12 mouse cellular contexts compared by ENCODE assay signal in the genomic region with DNA sequence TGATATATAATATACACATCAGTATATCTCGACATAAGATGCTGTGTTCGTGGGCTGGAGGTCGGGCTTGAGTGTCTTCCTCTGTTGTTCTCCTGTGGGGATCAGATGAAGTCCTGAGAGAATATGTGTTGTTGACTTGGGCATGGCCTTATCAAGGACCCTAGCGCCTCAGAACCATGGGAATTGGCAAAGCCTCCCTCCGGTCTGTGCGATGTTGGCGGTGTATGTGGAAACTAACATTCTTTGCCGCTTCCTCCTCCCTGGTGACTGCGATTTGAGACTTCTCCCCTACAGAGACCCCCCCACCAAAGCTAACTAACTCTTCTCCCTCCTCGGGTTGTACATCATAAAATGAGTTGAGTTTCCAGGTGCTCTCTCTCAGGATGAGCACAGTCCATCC. TPM values are rescaled to one million over a fixed set of nuclear protein-coding genes. Genes with fewer than 3 reads are reported as not detected.
DNase-seq lines count a peak whose midpoint lies in the region; ATAC-seq and TF ChIP-seq lines count a peak whose summit lies in the region.
"Had no signal": no experiment of that assay in that cellular context is flagged by ENCODE, and none has a peak within 500 bp of the region (broad histone marks: within the 10 kb centered on the region; RNA-seq: fewer than 3 reads in every experiment).

No protein-coding gene starts in this region.

- H3K4me3 ChIP-seq in intestine, embryonic 14.5 days (ENCODE audit: low read depth, low read length), result no peak overlapping the region
- no peak overlapping the region for H3K4me3 ChIP-seq in intestine, postnatal 0 days (ENCODE audit: low read depth, low read length)
- H3K4me3 ChIP-seq in embryonic facial prominence, embryonic 10.5 days, result no peak overlapping the region
- H3K4me3 ChIP-seq in heart, embryonic 13.5 days, result no peak overlapping the region
- H3K4me3 ChIP-seq in liver, embryonic 14.5 days (ENCODE audit: insufficient read depth in 1 of 2, low read depth in 2 of 2, low read length in 2 of 2), result no peak overlapping the region
- H3K4me3 ChIP-seq: embryonic facial prominence, embryonic 15.5 days; left cerebral cortex, adult 2 months; megakaryocyte, embryonic 14.5 days had no signal

- DNase-seq in intestine, embryonic 14.5 days (ENCODE audit: low spot score), result no peak
- DNase-seq in embryonic facial prominence, embryonic 10.5 days (ENCODE audit: low spot score), result no peak
- no peak for DNase-seq in liver, embryonic 14.5 days (ENCODE audit: low read depth in 3 of 3, low spot score in 3 of 3)
- no peak for DNase-seq in kidney, adult 18-20 months
- DNase-seq in B cell, adult 2 months, result no peak
- DNase-seq: cerebellum, postnatal 25 days; kidney, adult 11 months had no signal

- no peaks in the 10 kb centered on the region for H3K9me3 ChIP-seq in intestine, embryonic 14.5 days (ENCODE audit: control insufficient read depth, low read length)
- no peaks in the 10 kb centered on the region for H3K9me3 ChIP-seq in intestine, postnatal 0 days (ENCODE audit: control insufficient read depth)
- no peaks in the 10 kb centered on the region for H3K9me3 ChIP-seq in embryonic facial prominence, embryonic 10.5 days
- H3K9me3 ChIP-seq in heart, embryonic 13.5 days, result no peaks in the 10 kb centered on the region
- no peaks in the 10 kb centered on the region for H3K9me3 ChIP-seq in liver, embryonic 14.5 days (ENCODE audit: control insufficient read depth, low read length)
- H3K9me3 ChIP-seq: embryonic facial prominence, embryonic 15.5 days; megakaryocyte, embryonic 14.5 days had no signal

- H3K27me3 ChIP-seq in intestine, embryonic 14.5 days (replicated peaks; ENCODE audit: control insufficient read depth, insufficient read depth, low read length), result no peaks in the 10 kb centered on the region
- no peaks in the 10 kb centered on the region for H3K27me3 ChIP-seq in intestine, postnatal 0 days (replicated peaks; ENCODE audit: control insufficient read depth, insufficient read depth, low read length)
- H3K27me3 ChIP-seq in embryonic facial prominence, embryonic 10.5 days (replicated peaks; ENCODE audit: low read depth, poor library complexity, severe bottlenecking), result peaks cover 28% of the 10 kb centered on the region
- H3K27me3 ChIP-seq in heart, embryonic 13.5 days (replicated peaks), result no peaks in the 10 kb centered on the region
- no peaks in the 10 kb centered on the region for H3K27me3 ChIP-seq in liver, embryonic 14.5 days (ENCODE audit: control insufficient read depth, insufficient read depth, low read length)
- H3K27me3 ChIP-seq: embryonic facial prominence, embryonic 15.5 days; megakaryocyte, embryonic 14.5 days had no signal

- H3K4me1 ChIP-seq in intestine, embryonic 14.5 days (replicated peaks; ENCODE audit: control insufficient read depth, insufficient read depth, low read length), result peaks cover 23% of the 10 kb centered on the region
- peaks cover 6% of the 10 kb centered on the region; the same call in 1 of the 2 replicates for H3K4me1 ChIP-seq in intestine, postnatal 0 days (replicated peaks; ENCODE audit: control insufficient read depth, insufficient read depth, low read length)
- H3K4me1 ChIP-seq in embryonic facial prominence, embryonic 10.5 days, result peaks cover 57% of the 10 kb centered on the region
- H3K4me1 ChIP-seq in heart, embryonic 13.5 days, result peaks cover 67% of the 10 kb centered on the region
- H3K4me1 ChIP-seq in liver, embryonic 14.5 days (replicated peaks; ENCODE audit: control insufficient read depth in 2 of 2, insufficient read depth in 2 of 2, low read length in 1 of 2), result peaks cover 58 to 65% of the 10 kb centered on the region in 2 experiments

- H3K27ac ChIP-seq in intestine, embryonic 14.5 days (ENCODE audit: low read depth), result 0 out of 2 replicates have a peak overlapping the region, but pooled peaks have one; percentile 1
- H3K27ac ChIP-seq in intestine, postnatal 0 days (ENCODE audit: low read depth, low read length), result no peak overlapping the region
- peak overlapping the region; percentile 59 for H3K27ac ChIP-seq in embryonic facial prominence, embryonic 10.5 days (replicated peaks)
- peak overlapping the region; percentile 76 for H3K27ac ChIP-seq in heart, embryonic 13.5 days (replicated peaks)
- peak overlapping the region; percentile 99 for H3K27ac ChIP-seq in liver, embryonic 14.5 days
- H3K27ac ChIP-seq: embryonic facial prominence, embryonic 15.5 days; left cerebral cortex, adult 2 months had no signal

- H3K4me2 ChIP-seq in intestine, embryonic 14.5 days (ENCODE audit: low read length), result no peak overlapping the region
- H3K4me2 ChIP-seq in intestine, postnatal 0 days (replicated peaks; ENCODE audit: low read depth), result no peak overlapping the region
- H3K4me2 ChIP-seq in heart, embryonic 13.5 days, result no peak overlapping the region
- peak overlapping the region; percentile 52 for H3K4me2 ChIP-seq in liver, embryonic 14.5 days (ENCODE audit: low read depth)
- H3K4me2 ChIP-seq: embryonic facial prominence, embryonic 15.5 days had no signal

- H3K36me3 ChIP-seq in intestine, embryonic 14.5 days (ENCODE audit: control insufficient read depth, insufficient read depth, low read length), result no peaks in the 10 kb centered on the region
- no peaks in the 10 kb centered on the region for H3K36me3 ChIP-seq in intestine, postnatal 0 days (ENCODE audit: control insufficient read depth, insufficient read depth)
- no peaks in the 10 kb centered on the region for H3K36me3 ChIP-seq in embryonic facial prominence, embryonic 10.5 days (replicated peaks)
- H3K36me3 ChIP-seq in heart, embryonic 13.5 days, result no peaks in the 10 kb centered on the region
- no peaks in the 10 kb centered on the region for H3K36me3 ChIP-seq in liver, embryonic 14.5 days (replicated peaks; ENCODE audit: control insufficient read depth, insufficient read depth, low read depth)
- H3K36me3 ChIP-seq: embryonic facial prominence, embryonic 15.5 days had no signal

- H3K9ac ChIP-seq in intestine, embryonic 14.5 days (ENCODE audit: low read length), result no peak overlapping the region
- no peak overlapping the region for H3K9ac ChIP-seq in intestine, postnatal 0 days (ENCODE audit: low read depth, low read length)
- no peak overlapping the region for H3K9ac ChIP-seq in heart, embryonic 13.5 days
- H3K9ac ChIP-seq in liver, embryonic 14.5 days (replicated peaks), result peak overlapping the region; percentile 53
- H3K9ac ChIP-seq: embryonic facial prominence, embryonic 15.5 days had no signal

- TF ChIP-seq EP300 in liver, embryonic 14.5 days (IDR thresholded peaks at IDR 0.05; ENCODE audit: low read depth), result no peak

- 92% methylated on average over 10 of the region's 10 CpGs for WGBS in intestine, embryonic 14.5 days
- 89% methylated on average over 10 of the region's 10 CpGs for WGBS in intestine, postnatal 0 days
- 93% methylated on average over 10 of the region's 10 CpGs for WGBS in embryonic facial prominence, embryonic 10.5 days
- WGBS in heart, embryonic 13.5 days, result 82% methylated on average over 10 of the region's 10 CpGs
- WGBS in liver, embryonic 14.5 days (ENCODE audit: insufficient replicate concordance), result 78% methylated on average over 10 of the region's 10 CpGs

- TF ChIP-seq CTCF in intestine, postnatal 0 days (IDR thresholded peaks at IDR 0.05; ENCODE audit: low read depth), result no peak
- TF ChIP-seq CTCF in liver, embryonic 14.5 days (IDR thresholded peaks at IDR 0.05; ENCODE audit: low read depth), result no peak

- no peak for ATAC-seq in intestine, embryonic 14.5 days (replicated peaks; ENCODE audit: low FRiP score, low TSS enrichment, low read depth)
- no peak for ATAC-seq in intestine, postnatal 0 days
- no peak for ATAC-seq in heart, embryonic 13.5 days (ENCODE audit: extremely low read depth, insufficient number of reproducible peaks, low FRiP score, low TSS enrichment)
- ATAC-seq in liver, embryonic 14.5 days (ENCODE audit: insufficient read depth), result no peak

RNA-seq across cellular contexts. Expression of a gene that starts 48.6 kb away (rescaled TPM):
- 40.0 and 43.5 TPM in 2 replicates for polyA plus RNA-seq in intestine, embryonic 14.5 days (2014; fragmentation: Nextera tagmentation; extraction: Ambion mirVana)
- polyA plus RNA-seq in intestine, postnatal 0 days (2015; fragmentation: Nextera tagmentation; extraction: Ambion mirVana), result 29.3 and 32.8 TPM in 2 replicates
- polyA plus RNA-seq in embryonic facial prominence, embryonic 10.5 days (2016; fragmentation: Nextera tagmentation; extraction: Ambion mirVana), result 30.3 and 30.9 TPM in 2 replicates
- polyA plus RNA-seq in heart, embryonic 13.5 days (2015; fragmentation: Nextera tagmentation; extraction: Ambion mirVana), result 25.9 and 26.7 TPM in 2 replicates
- 47.8 and 68.9 TPM in 2 replicates for polyA plus RNA-seq in liver, embryonic 14.5 days (2012; rRNA removed)
- 57.8 and 64.4 TPM in 2 replicates for polyA plus RNA-seq in liver, embryonic 14.5 days (2014; fragmentation: Nextera tagmentation; extraction: Ambion mirVana)
